Mouse (Mus musculus) layer of hippocampus, adult 9-10 months (tissue): ENCODE results near the gene Ada.

ENCODE experiments used
- DNase-seq: peaks from one replicate; pipeline ENCODE4 v3.0.0; 2022; ENCODE audit warnings: low spot score

The Ada gene

GRCm38 (mm10) chr2:163732021-163732420 lies 18.0 kb downstream of the Ada start:
- DNase-seq: no peak

GRCm38 (mm10) chr2:163728300-163728699 lies 21.7 kb downstream of the Ada start:
- no peak for DNase-seq

- DNase-seq: no peak
Measured at GRCm38 (mm10) chr2:163726766-163727393, 23.2 kb downstream of the Ada start.

GRCm38 (mm10) chr2:163722550-163722949 lies 27.5 kb downstream of the Ada start:
- no peak for DNase-seq

GRCm38 (mm10) chr2:163719616-163720015 lies 30.4 kb downstream of the Ada start:
- DNase-seq: no peak

- DNase-seq: peak; percentile 77
Measured at GRCm38 (mm10) chr2:163718951-163719603, 31.0 kb downstream of the Ada start.

GRCm38 (mm10) chr2:163718526-163718925 lies 31.5 kb downstream of the Ada start:
- no peak for DNase-seq

- DNase-seq: no peak
Measured at GRCm38 (mm10) chr2:163716853-163717252, 33.2 kb downstream of the Ada start.

GRCm38 (mm10) chr2:163716448-163716847 lies 33.6 kb downstream of the Ada start:
- no peak for DNase-seq

- DNase-seq: no peak
Measured at GRCm38 (mm10) chr2:163713340-163713739, 36.7 kb downstream of the Ada start.

- DNase-seq: no peak
Measured at GRCm38 (mm10) chr2:163712874-163713273, 37.2 kb downstream of the Ada start.

- no peak for DNase-seq
Measured at GRCm38 (mm10) chr2:163712473-163712872, 37.6 kb downstream of the Ada start.

GRCm38 (mm10) chr2:163711368-163711868 lies 38.6 kb downstream of the Ada start:
- DNase-seq: no peak

GRCm38 (mm10) chr2:163710606-163711159 lies 39.4 kb downstream of the Ada start:
- no peak for DNase-seq

- DNase-seq: no peak
Measured at GRCm38 (mm10) chr2:163710000-163710399, 40.0 kb downstream of the Ada start.

GRCm38 (mm10) chr2:163708763-163709250 lies 41.2 kb downstream of the Ada start:
- DNase-seq: no peak

- no peak for DNase-seq
Measured at GRCm38 (mm10) chr2:163708321-163708720, 41.7 kb downstream of the Ada start.

GRCm38 (mm10) chr2:163703599-163704260 lies 46.3 kb downstream of the Ada start:
- DNase-seq: no peak

- DNase-seq: no peak
Measured at GRCm38 (mm10) chr2:163702921-163703320, 47.1 kb downstream of the Ada start.

GRCm38 (mm10) chr2:163702431-163702830 lies 47.6 kb downstream of the Ada start:
- no peak for DNase-seq

GRCm38 (mm10) chr2:163699078-163699780 lies 50.8 kb downstream of the Ada start:
- no peak for DNase-seq
